Mouse (Mus musculus) liver, postnatal 0 days (tissue): Measurements from ENCODE around the gene Lrrc3c.

Experiments used
- CTCF ChIP-seq: sonication (generic); IDR thresholded peaks from 2 replicates; pipeline ENCODE4 v1.5.1; 2016; ENCODE audit warnings: antibody characterized with exemption, low read depth
- EP300 ChIP-seq: IDR thresholded peaks from 2 replicates; pipeline ENCODE4 v1.6.1; 2016; ENCODE audit warnings: antibody characterized with exemption, low read depth, mild to moderate bottlenecking

GRCm38 (mm10) chr11:98569461-98569860, 28.6 kb upstream of the Lrrc3c start:
- TF ChIP-seq CTCF: no peak
- TF ChIP-seq EP300: no peak
